Mouse (Mus musculus): Measurements from ENCODE around the gene Nthl1.

DNA sequence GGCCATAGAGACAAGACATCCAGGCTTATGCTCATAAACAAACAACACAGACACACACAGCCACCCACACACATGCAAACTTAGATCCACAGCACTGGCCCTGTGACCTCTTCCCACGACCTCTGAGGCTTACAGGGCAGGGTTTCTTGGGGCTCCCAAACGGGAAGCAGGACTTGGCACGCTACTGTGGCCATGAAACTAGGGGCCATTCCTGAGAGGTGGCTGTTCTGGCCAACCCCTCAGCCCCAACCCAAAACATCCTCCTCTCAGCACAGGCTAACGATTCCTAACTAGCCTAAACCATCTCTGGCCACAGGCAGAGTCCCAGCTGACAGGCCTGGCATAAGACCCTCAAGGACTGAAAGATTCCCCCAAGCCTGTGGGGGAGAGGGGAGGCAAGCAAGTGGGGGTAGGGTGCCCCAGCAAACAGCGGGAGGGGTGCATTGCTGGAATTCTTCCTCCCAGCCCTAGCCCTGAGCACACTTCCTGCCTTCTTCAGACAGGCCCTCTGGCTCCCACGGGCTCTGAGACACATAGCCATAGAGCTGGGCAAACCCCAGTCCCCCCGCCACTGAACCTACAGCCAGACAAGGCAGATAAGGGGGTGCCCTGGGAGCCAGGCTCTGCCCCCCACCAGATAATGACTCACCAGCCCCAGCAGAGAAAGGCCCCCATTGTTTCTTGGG, 11.7 kb downstream of the Nthl1 start:
- no peak for TF ChIP-seq MAFK (IDR thresholded peaks at IDR 0.05; ENCODE audit: insufficient read depth, low read depth, low read length)
- no peak for TF ChIP-seq ZC3H11A (IDR thresholded peaks at IDR 0.05; ENCODE audit: borderline replicate concordance, low read depth, low read length)

Data from ES-E14 (cell line).